Mouse (Mus musculus) left cerebral cortex, postnatal 25 days (tissue): Measurements from ENCODE around the gene Nfkbia. TPM values are rescaled to one million over a fixed set of nuclear protein-coding genes. Genes with fewer than 3 reads are reported as not detected.
A peak's percentile ranks its signal among the peaks of the same experiment; 100 is the strongest.

Experiments
- DNase-seq, 2 experiments: peaks; one replicate each; pipeline ENCODE4 v3.0.0; 2022; ENCODE audit warnings: low spot score in 2 of 2, mixed read lengths in 1 of 2
- intact Hi-C: fragments of 180-260 bp; cut with DNase I; formaldehyde crosslinking; loops from one replicate; pipeline ENCODE4 v1.15.1; 2025
- total RNA-seq, 2 experiments: library from RNA; stranded (reverse); gene quantifications; 2 replicates each; pipeline ENCODE4 v1.2.3; 2021

Gene Nfkbia
- total RNA-seq, 2 experiments from 2014 or later: 28.5 to 31.7 TPM

DNA sequence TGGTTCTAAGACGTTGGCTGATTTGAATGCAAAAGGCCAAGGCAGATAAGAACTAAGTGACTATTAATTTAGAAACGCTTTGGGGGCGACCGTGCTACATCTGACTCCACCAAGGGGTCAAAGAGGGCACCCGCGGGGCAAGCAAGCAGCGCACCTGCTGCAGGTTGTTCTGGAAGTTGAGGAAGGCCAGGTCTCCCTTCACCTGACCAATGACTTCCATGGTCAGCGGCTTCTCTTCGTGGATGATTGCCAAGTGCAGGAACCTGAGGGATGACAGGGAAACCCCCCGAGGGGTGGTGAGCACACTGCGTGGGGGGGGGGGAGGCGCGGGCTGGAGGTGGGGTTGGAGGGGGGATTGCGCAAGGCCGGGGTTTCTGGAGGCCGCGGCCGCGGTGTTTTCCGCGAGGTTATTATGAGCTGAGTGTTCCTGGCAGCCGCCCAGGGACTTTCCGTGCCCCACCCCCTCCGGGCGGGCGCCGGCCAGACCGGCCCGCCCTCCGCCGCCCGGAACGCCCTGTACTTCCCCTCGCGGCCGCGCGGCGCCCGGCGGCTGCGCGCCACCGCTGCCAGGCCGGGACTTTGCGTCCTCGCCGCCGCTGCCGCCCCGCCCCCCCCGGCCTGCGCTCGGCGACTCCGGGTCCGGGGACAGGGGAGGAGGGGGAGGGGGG, 797 bp downstream of the Nfkbia start:
- DNase-seq: peak; percentile 80 to 88
- intact Hi-C loops: loop anchor here (1.0 to 2.0 kb wide), 4 partner anchors 27 to 93 kb away; no protein-coding TSS in a partner anchor

DNA sequence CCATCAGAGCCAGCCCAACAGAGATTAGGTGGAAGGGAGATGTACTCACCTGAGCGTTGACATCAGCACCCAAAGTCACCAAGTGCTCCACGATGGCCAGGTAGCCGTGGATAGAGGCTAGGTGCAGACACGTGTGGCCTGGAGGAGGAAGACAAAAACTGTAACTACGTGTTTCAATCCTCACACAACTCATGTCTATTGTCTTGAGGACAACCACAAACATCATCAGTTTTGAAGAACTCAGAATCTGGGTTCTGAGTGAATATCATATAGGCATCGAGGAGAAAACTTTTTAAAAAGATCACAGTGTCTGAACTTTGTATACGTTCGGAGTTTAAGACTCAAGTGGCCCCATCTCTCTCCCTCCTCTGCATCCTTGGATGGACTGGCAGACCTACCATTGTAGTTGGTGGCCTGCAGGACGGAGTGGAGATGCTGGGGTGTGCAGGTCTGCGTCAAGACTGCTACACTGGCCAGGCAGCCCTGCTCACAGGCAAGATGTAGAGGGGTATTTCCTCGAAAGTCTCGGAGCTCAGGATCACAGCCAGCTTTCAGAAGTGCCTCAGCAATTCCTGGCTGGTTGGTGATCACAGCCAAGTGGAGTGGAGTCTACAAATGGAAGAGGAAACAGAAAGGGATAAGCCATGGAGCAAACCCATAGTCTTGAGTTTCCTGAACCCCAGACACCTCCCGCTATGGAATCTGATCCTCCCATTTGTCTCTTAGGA, 1.6 kb downstream of the Nfkbia start:
- intact Hi-C loops: loop anchor here (2.0 kb wide), 2 partner anchors 26 to 34 kb away; no protein-coding TSS in a partner anchor
- peak; percentile 28 to 35 for DNase-seq

DNA sequence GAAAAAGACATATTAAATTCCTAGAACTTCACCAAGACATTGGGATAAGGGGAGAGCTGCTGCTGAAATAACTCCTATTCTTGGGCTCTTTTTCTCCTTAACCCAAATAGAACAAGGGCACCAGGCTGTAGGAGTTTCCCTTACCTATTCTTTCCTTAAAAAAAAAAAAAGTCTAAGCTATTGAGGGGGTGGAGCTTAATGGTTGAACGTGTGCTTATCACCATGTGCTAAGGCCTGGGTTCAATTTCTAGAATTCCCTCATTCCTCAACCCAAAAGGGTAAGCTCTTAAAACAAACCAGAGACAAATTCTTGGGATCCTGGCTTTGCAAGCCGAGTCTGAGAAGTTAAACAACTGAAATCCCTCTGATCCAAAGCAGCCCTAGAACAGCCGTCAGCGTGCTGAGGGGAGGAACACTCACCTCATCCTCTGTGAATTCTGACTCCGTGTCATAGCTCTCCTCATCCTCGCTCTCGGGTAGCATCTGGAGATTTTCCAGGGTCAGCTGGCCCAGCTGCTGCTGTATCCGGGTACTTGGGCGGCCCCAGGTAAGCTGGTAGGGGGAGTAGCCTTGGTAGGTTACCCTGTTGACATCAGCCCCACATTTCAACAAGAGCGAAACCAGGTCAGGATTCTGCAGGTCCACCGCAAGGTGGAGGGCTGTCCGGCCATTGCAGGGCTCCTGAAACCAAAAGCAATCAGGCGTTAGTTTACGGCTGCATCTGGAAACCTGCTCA, 2.3 kb downstream of the Nfkbia start:
- no peak for DNase-seq

DNA sequence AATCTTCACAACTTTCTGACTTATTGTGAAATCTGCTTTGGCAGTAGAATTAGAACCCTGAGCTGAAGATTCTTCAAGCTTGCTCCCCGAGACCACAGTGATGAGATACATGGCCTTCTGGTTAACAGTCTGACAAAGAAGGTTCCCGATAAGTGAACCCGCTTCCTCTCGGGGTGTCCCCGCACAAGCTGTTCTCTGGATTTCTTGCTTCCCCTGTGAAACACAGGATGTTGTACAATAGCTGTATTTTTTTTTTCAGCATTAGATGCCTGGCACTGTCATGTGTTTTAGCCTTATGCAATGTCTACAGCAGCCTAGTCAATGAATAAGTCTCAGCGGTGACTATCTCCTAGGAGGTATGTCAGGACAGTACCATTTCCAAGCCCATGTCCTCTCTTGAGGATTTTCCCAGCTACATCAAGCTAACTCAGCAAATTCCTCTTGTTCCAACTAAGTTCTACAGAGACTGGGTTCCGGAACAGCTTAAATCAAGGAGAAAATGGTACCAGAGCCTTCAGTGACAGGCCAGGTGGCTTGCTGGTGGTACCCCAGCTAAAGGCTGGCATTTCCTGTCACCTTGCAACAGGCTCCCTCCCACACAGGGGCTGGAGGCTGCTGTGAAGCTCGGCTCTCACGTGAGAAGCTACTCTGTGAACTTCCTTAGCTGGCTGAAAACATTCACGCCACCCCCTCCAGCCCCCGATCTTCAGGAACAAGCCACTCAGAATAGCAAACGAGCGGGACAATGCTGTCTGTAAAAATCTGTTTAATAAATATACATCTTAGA, 3.6 kb downstream of the Nfkbia start:
- intact Hi-C loops: no loop called here
- no peak for DNase-seq

More for the DNA sequence above, 2.3 kb downstream of the Nfkbia start:
- intact Hi-C loops: loop anchor here (2.0 kb wide), 2 partner anchors 25 to 33 kb away; no protein-coding TSS in a partner anchor

DNA sequence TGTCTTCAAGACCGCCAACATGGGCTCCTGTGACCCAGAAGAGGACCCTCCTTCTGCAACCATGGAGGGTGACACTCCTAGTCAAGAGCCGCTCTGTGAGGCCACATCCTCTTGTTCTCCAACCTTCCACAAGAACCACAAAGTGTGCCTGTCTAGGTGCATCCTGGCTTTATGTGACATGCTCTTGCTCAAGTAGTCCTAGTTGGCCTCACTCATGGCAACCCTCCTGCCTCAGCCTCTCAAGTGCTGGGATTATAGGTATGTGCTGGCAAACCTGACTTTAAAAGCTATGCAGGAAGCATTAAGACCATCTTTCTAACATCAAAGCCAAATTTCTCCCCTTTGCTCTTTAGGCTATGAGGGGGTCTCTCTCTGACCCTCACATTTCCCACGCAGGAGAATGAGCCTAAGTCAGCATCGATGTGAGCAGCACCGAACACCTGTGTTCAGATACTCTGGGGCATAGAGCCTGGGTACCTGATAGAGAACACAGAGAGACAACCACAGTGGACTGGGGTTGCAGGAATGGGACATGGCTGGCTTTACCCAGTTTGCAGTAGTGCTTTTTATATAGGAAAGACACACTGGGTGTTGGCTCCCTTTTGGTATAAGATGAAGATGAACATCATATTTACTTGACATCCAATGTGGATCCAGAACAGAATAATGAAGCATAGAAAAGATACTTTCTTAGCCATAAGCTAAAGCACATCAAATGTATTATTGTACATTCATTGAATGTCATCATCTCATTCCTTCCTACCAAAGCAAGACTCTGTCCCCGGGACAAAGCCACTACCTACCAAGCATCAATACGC, 4.4 kb downstream of the Nfkbia start:
- intact Hi-C loops: no loop called here
- DNase-seq: no peak

DNA sequence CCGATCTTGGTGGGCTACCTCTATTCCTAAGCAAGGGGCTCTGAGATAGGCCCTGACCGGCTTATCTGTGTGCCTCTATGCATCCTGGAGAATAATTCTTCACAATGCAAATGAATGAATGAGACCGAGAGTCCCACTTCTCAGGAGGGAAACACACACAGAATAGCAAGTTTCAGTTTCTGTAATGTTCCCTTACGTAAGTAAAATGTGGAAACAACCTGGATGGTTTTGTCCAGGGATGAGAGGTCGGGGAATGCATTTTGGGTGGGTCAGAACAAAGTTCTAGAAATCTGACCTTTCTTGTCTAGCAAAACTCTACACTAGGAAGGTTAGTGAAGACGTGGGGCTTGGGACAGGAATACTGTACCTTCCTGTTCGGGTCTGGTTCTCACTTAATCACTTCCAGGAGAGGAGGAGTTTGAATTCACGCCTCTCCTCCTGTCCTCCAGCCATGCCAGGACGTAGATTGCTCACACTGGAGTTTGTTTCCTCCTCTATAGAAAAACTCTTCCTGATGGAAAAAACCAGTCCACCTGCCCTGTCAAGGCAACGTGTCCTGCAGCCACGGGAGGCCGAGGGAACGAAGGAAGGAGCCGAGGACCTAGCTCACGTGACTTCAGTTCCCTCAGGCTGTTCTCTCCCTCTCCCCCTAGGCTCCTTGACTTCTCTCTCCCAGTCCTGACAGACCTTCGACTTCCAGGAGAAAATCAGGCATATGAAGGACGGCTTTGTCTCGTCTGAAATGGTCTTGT, 5.3 kb downstream of the Nfkbia start:
- DNase-seq: no peak
- intact Hi-C loops: no loop called here

DNA sequence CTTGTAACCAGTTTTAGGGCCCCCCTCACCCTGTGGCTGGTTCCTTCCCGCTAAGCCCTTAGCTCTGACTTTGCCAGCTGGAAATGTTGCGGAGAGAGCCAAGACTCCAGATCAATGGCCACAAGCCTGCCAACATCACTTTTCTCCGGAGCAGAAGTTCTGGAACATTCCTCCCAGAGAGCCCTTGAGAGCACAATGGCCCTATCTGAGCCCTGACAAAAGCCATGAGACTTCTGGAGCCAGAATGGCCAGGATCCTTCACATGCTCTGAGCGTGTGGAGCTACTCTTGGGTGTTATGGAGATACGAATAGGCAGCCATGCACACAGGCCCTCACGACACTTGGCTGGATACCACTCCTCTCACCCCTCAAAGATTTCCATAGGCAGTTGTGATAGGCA, 7.6 kb downstream of the Nfkbia start:
- no peak for DNase-seq
- intact Hi-C loops: no loop called here

DNA sequence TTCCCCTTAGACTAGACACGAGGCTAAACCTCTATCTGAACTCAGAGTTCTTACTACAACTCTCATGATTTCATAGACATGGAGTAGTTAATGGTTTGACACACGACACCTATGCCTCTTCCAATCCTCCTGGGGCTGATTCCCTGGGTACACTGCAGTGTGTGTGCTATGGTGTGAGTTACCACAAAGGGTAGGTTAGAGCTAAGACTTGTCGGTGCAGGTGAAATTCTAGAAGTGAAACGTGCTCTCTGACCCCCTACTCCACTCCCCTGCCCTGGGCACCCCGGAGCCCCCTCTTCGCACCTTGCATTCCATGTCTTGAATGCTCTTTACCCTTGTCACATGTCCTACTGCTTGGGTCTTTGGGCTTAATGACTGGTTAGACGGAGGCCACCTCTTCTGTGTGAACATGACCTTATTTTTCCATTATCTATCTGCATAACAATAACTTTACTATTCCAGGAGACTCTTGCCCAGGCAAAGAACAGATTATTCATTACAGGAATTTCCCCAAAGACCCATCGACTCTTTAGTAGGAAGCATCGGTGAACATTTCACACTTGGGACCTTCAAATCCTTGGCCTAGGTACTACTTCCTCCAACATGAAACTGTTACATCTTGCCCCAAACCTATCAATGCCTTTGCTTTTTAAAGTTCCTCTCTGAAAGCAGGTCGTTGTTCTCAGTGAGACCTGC, 8.2 kb downstream of the Nfkbia start:
- intact Hi-C loops: no loop called here
- no peak for DNase-seq

DNA sequence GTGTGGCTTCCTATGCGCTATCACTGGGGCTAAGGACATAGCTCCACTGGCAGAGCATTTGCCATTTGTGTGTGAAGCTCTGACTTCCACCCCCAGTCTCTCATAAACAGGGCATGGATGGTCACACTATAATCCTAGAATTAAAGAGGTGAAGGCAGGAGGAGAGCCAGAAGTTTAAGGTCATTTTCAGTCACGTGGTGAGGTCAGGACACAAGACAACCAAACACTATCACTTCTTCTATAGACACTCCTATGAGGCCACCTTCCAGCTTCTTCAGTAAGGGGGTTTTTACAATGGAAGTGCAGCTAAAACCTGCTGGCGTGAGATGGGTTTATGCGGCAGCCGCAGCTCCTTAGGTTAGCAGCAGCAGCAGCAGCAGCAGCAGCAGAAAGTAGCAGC, 8.9 kb downstream of the Nfkbia start:
- no peak for DNase-seq
- intact Hi-C loops: no loop called here

DNA sequence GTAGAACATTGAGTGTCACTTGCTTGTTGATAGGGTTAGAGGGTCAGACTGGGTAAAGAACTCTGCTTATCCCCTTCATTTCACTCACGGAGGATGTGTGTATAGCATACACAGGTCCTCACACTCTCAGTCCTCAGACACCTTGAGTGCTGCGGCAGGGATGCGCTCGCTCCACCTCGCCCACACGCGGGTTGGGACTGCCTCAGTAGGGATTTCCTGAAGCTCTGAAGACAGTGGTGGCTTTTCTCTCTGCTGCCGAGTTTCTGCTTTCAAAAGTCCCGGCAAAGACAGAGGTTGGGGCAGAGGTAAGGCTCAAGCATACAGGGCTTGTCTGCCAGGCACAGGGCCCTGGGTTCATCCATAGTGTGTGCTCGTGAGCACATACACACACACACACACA, 9.7 kb downstream of the Nfkbia start:
- intact Hi-C loops: no loop called here
- DNase-seq: no peak

DNA sequence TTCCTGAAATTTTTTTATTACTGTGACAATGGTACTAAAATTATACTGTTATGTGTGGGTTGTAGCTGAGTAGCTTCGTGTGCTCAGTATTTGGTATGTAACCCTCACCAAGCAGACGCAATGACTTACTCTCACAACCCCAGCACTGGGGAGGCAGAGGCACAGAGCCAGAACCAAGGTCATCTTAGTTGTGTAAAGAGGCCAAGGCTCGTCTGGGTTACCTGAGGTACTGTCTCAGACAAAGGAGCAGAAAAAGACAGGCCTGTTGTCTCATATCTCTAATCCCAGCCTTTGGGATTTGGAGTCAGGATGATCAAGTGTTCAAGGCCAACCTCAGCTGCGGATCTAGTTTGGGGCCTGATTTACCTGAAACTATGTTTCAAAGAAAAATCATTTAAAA, 10.7 kb downstream of the Nfkbia start:
- DNase-seq: no peak
- intact Hi-C loops: no loop called here

DNA sequence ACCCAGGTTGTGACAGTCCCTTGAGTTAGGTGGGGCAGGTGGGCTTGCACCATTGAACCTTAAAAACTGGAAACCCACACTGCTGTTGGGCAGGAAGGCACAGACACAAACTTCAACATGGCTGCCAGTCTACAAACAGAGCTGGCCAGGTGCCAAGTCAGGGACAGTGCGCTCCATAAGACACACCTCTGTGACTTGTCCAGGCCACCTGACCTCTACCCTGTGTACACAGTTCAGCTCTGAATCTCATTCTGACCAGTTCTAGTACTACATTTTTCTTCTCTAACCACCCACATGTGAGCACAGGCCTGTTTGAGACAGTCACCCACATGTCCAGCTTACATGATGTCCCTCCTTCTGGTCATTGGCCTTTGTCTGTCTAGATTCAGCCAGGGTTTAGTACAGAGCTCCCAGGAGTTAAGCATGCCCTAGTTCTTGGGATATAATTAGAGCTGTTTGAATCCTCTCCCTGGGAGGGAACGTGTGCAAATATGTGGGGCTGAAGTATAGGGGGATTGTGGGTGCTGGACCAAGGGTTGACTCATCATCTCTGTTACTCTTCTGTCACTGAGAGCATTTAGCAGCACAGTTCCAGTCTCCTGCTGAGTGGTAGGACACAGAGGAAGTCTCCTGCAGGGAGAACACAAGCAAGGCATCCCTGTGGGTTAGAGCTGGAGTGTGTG, 11.8 kb downstream of the Nfkbia start:
- intact Hi-C loops: no loop called here
- DNase-seq: peak in 1 of 2 experiments; percentile 38

DNA sequence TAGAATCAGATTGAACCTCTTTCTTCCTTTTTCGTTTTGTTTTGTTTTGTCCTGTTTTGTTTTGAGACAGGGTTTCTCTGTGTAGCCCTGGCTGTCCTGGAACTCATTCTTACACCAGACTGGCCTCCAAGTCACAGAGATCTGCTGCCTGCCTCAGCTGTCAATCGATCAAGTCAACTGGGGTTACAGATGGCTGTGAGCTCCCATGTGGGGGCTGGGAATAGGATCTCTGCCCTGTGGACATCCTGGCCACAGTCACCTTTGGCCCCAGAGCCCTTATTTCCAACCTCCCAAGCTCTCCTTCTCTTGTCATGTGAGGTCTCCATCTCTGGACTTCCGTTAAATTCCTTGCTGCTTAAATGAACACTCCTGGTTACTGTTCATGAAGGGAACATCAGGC, 13.5 kb downstream of the Nfkbia start:
- no peak for DNase-seq
- intact Hi-C loops: no loop called here

DNA sequence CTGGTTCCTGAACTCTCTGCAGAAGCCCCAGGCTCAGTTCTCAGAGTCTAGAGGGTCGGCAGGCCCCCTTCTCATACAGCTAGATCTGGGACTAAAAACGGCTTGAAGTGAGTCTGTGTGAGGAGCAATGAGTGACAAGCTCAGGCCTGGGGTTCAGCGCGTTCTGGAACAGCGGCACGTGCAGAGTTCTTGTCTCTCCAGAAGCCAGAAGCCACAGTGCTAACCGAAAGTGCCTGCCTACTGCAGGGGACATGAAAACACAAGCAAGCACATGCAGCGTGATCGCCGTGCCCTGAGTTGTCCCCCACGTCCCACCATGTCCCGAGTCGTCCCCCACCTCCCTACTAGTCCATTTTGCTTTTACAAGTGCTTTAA, 18.3 kb downstream of the Nfkbia start:
- no peak for DNase-seq
- intact Hi-C loops: no loop called here

DNA sequence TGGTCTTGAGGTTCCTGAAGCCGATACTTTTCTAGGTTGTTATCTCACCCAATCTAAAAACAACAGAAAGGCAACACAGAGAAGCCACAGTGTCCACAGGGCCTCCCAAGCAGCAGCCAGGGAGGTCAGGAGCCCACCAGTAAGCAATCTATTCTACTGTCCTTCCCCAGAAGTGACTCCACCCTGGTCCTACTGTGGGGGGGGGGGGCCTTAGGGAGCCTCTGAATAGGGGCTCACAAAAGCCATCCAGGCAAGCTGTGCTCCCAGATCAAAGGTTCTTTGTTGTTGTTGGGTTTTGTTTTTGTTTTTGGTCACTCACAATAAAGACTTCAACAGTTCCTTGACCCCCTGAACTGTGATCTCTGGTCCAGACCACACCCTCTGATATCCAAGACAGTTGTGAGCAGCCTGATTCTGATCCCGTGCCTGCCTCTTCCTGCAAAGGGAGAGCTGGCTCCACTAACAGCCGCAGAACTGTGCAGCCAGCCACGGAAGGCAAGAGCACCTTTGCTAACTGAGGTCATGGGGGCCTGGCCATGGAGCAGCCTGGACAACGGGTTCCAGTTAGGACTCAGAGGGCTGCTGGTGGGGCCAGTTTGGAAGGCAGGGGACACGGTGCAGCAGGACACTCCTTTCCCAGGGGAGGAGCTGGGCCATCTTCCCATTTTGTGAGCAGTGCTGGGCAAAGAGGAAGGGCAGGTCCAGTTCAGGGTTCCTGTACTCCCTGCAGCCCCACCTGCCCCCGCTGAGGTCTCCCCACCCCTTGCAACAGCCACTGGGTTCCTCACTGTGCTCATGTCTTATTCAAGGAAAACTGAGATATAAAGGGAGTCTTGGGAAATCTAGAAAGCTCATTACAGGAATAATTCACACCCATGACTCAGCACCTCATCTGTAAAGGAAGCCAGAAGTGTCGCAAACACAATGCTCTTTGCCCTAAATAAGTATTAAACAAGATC, 18.9 kb downstream of the Nfkbia start:
- intact Hi-C loops: no loop called here
- DNase-seq: peak in 1 of 2 experiments; percentile 54

DNA sequence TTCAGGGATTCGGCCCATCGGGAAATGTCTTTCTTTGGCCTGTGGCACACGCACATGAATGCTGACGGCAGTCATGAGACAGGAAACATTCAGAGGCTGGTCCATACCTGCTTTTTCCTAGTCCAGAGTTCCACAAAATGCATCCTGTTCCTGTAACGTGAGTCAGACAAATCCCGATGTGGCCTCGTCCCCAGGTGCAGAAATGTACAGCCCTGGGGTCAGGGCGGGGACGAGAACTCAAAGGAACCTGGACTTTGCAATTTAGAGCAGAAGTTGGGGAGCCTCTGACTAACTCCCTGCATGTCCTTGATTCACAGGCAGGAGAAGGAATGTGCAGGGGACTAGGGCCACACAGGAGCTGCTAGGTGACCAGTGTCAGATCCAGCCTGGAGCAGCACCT, 21.1 kb downstream of the Nfkbia start:
- DNase-seq: no peak
- intact Hi-C loops: no loop called here
